ENCODE assay signal across 36 mouse cellular contexts in the genomic region with DNA sequence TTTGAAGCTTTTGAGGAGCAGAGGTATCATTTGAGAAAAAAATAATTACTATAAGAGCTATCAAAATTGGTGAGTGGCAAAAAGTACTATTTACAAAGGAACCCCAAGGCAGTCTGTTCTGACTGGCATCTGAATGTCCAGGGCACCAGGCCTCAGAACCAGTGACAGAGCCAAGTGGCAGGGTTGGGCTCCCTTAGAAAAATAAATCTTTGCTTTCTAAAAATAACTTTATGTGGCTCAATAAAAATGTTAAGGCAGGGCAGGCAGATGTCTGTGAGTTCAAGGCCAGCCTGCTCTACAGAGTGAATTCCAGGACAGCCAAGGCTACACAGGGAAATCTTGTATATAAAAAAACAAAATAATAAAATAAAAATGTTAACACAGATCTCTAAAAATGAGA. TPM values are rescaled to one million over a fixed set of nuclear protein-coding genes. Genes with fewer than 3 reads are reported as not detected.
"Had no signal": no experiment of that assay in that cellular context is flagged by ENCODE, and none has a peak within 500 bp of the region (broad histone marks: within the 10 kb centered on the region; RNA-seq: fewer than 3 reads in every experiment).

No protein-coding gene starts in this region.

- H3K9me3 ChIP-seq: heart, embryonic 10.5 days; heart, embryonic 12.5 days; hindbrain, embryonic 10.5 days; hindbrain, embryonic 12.5 days; intestine, embryonic 15.5 days; limb, embryonic 13.5 days; limb, embryonic 15.5 days; liver, embryonic 12.5 days had no signal

- H3K4me3 ChIP-seq: gastrocnemius, adult 2 months; heart, embryonic 10.5 days; heart, embryonic 12.5 days; hindbrain, embryonic 10.5 days; hindbrain, embryonic 12.5 days; intestine, embryonic 15.5 days; limb, embryonic 13.5 days; limb, embryonic 15.5 days; liver, embryonic 12.5 days had no signal

- H3K27ac ChIP-seq: gastrocnemius, adult 2 months; heart, embryonic 10.5 days; hindbrain, embryonic 10.5 days; hindbrain, embryonic 12.5 days; hindbrain, embryonic 14.5 days; intestine, embryonic 15.5 days; kidney, postnatal 0 days; limb, embryonic 13.5 days; limb, embryonic 15.5 days; liver, embryonic 12.5 days; liver, embryonic 14.5 days had no signal

- ATAC-seq: hindbrain, embryonic 16.5 days; inflammation-experienced regulatory T-cells, adult 6 months; intestine, embryonic 15.5 days; intestine, postnatal 0 days; liver, embryonic 12.5 days had no signal

- H3K4me1 ChIP-seq: heart, embryonic 10.5 days; heart, embryonic 12.5 days; hindbrain, embryonic 10.5 days; hindbrain, embryonic 12.5 days; intestine, embryonic 15.5 days; limb, embryonic 13.5 days; limb, embryonic 15.5 days; liver, embryonic 12.5 days had no signal

- H3K4me2 ChIP-seq: heart, embryonic 12.5 days; hindbrain, embryonic 12.5 days; hindbrain, embryonic 14.5 days; intestine, embryonic 15.5 days; limb, embryonic 13.5 days; limb, embryonic 15.5 days; liver, embryonic 12.5 days had no signal

- H3K27me3 ChIP-seq: heart, embryonic 12.5 days; hindbrain, embryonic 12.5 days; intestine, embryonic 15.5 days; limb, embryonic 13.5 days; limb, embryonic 15.5 days; liver, embryonic 12.5 days had no signal

- H3K36me3 ChIP-seq: intestine, embryonic 15.5 days had no signal

- DNase-seq: gastrocnemius, adult 2 months; gastrocnemius, postnatal 10 days; gastrocnemius, postnatal 25 days; heart, adult 18-20 months; heart, postnatal 10 days; heart, postnatal 4 days; kidney, adult 18-20 months; kidney, adult 8-10 months; kidney, postnatal 14 days; kidney, postnatal 36 days; layer of hippocampus, adult 9-11 months; layer of hippocampus, postnatal 36 days; left cerebral cortex, postnatal 4 days; lung, adult 18-20 months had no signal

- H3K9ac ChIP-seq: heart, embryonic 12.5 days; hindbrain, embryonic 12.5 days; hindbrain, embryonic 14.5 days; intestine, embryonic 15.5 days; limb, embryonic 13.5 days; limb, embryonic 15.5 days; liver, embryonic 12.5 days; liver, embryonic 14.5 days had no signal

RNA-seq across cellular contexts. Expression of a gene that starts 33.3 kb away (rescaled TPM):
- total RNA-seq: gastrocnemius, adult 2 months; gastrocnemius, postnatal 10 days; gastrocnemius, postnatal 25 days; gastrocnemius, postnatal 4 days; granulocyte monocyte progenitor cell, adult 5-6 weeks; heart, adult 18-20 months; heart, adult 8-10 months; heart, postnatal 10 days; heart, postnatal 25 days; heart, postnatal 4 days had no signal
- polyA plus RNA-seq: heart, embryonic 10.5 days; heart, embryonic 12.5 days; heart, embryonic 14.5 days; hindbrain, embryonic 10.5 days; hindbrain, embryonic 12.5 days; inflammation-experienced regulatory T-cells, adult 6 months; intestine, embryonic 15.5 days; intestine, postnatal 0 days; kidney, embryonic 14.5 days; kidney, postnatal 0 days; limb, embryonic 11.5 days; limb, embryonic 13.5 days; limb, embryonic 15.5 days; liver, embryonic 12.5 days; liver, embryonic 14.5 days; liver, embryonic 16.5 days had no signal

RNA-seq across cellular contexts. Expression of a gene that starts 59.9 kb away (rescaled TPM):
- total RNA-seq: gastrocnemius, adult 2 months; gastrocnemius, postnatal 25 days; granulocyte monocyte progenitor cell, adult 5-6 weeks; heart, adult 18-20 months; heart, adult 8-10 months; heart, postnatal 25 days; heart, postnatal 4 days had no signal
